Mouse (Mus musculus): ENCODE measurements around the gene Mboat2.

Mboat2 gene

DNA sequence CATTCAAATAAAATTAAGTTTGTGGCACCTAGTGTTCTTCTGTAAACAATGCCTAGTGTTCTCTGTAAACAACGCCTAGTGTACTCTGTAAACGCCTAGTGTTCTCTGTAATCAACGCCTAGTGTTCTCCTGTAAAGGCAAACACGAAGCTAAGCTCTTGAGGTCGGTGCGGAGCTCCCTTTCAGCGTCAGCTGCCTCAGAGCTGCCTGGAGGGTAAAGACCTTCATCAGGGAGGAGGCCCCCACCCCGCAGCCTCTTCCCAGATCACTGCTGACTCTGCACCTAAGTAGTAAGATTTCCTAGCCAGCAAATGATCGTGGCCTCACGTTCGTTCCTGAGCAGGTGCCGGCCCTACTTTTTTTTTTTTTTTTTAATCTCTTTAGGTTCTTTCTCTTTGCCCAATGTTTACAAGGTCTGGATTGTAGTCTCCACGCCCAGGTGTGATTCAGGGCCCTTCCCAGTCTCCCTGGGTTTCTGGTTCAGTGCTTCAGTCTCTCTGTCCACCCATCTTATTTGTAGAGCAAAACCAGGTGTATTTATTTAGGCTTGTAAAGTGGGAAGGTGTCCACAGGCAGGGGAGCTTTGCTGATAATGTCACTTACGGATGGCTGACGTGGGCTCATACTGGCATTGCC lies 181.2 kb downstream of the Mboat2 start:
- DNase-seq (ENCODE audit: low spot score in 2 of 2): no peak

DNA sequence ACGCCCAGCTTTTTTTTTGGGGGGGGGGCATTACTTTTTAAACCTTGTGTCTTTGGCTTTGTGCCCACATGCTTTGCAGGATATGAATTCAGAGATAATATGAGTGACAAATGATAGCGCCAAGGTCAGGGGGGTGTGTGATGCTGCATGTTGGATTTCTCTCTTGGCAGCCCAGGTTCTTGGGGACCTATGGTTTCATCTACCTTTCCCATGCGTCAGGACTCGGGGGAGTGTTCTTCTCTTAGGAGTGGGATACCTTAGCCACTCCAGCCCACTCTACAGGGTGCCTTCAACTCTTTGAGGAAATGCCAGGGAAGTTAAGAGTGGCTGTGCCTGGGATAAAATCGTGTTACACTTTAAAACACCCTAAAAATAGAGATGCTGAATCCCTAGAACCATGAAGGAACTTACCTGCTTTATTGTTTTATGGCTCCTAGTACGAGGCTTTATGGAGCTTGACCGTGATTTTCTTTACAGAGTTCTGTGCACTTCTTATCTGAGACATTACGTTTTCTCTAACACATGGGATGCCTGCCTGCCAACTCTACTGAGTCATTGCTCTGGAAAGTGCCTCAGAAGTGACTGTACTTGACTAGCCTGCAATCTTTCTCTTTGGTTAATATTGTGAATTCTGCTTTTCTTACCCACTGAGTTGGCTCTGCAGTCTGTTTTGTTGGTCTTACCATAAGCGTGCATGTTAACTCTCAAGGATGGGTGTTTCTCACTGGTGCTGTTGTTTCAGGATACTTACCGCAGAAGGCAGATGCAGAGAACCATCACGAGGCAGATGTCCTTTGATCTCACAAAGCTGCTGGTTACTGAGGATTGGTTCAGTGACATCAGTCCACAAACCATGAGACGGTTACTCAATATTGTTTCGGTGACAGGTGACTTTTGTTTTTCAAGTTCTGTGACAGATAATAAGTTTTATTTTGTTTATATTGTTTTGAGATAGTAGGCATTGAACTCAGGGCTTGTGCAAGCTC lies 182.2 kb downstream of the Mboat2 start:
- DNase-seq (ENCODE audit: low spot score in 2 of 2): no peak
